Mouse (Mus musculus) thymus, adult 2 months (tissue): Measurements from ENCODE around the gene Gm28308. TPM values are rescaled to one million over a fixed set of nuclear protein-coding genes. Genes with fewer than 3 reads are reported as not detected.

Source experiments
- DNase-seq: peaks from one replicate; pipeline ENCODE4 v3.0.0; 2021
- H3K27ac ChIP-seq: fragments of 200-500 bp; 2 replicates; pipeline ENCODE4 v1.5.1; 2012; ENCODE audit warnings: low read length, control low read depth; ENCODE audit not compliant: control insufficient read depth, insufficient read depth
- H3K27me3 ChIP-seq: fragments of 200-500 bp; 2 replicates; pipeline ENCODE4 v1.6.1; 2012; ENCODE audit warnings: mild to moderate bottlenecking, low read length, moderate library complexity, mixed read lengths; ENCODE audit not compliant: control insufficient read depth, insufficient read depth
- H3K36me3 ChIP-seq: fragments of 200-500 bp; 2 replicates; pipeline ENCODE4 v1.6.1; 2012; ENCODE audit warnings: mild to moderate bottlenecking, low read length, moderate library complexity; ENCODE audit not compliant: control insufficient read depth, insufficient read depth
- H3K4me1 ChIP-seq: fragments of 200-500 bp; replicated peaks from 2 replicates; pipeline ENCODE4 v1.6.1; 2012; ENCODE audit warnings: low read length; ENCODE audit not compliant: control insufficient read depth, insufficient read depth
- H3K4me3 ChIP-seq: fragments of 200-500 bp; 2 replicates; pipeline ENCODE4 v1.5.1; 2012; ENCODE audit warnings: mild to moderate bottlenecking, low read length, control low read depth, moderate library complexity; ENCODE audit not compliant: control insufficient read depth, insufficient read depth
- CTCF ChIP-seq: fragments of 200-500 bp; IDR thresholded peaks from 2 replicates; pipeline ENCODE4 v1.5.1; 2012; ENCODE audit warnings: mild to moderate bottlenecking, control low read depth, low read length, moderate library complexity, borderline replicate concordance; ENCODE audit not compliant: control insufficient read depth, poor library complexity, insufficient read depth; ENCODE audit errors: extremely low read depth
- POLR2A ChIP-seq: fragments of 200-500 bp; IDR thresholded peaks from 2 replicates; pipeline ENCODE4 v1.6.1; 2012; ENCODE audit warnings: mild to moderate bottlenecking, low read length, control low read depth, moderate library complexity; ENCODE audit not compliant: control insufficient read depth, poor library complexity, insufficient read depth; ENCODE audit errors: extremely low read depth
- WGBS: fragments of 180-500 bp; shearing (Covaris S2); methylation state at CpG from one replicate; pipeline ENCODE4 v1.1.7; 2018; 5-methylcytosine and 5-hydroxymethylcytosine counted together
- polyA plus RNA-seq: library from polyadenylated mRNA; depleted of rRNA; stranded (reverse); fragments of >200 nt; gene quantifications from 2 replicates; pipeline ENCODE4 v1.2.3, GENCODE M21; 2012

Gm28308 gene
- polyA plus RNA-seq, 1 experiment, result 0.24 TPM

DNA sequence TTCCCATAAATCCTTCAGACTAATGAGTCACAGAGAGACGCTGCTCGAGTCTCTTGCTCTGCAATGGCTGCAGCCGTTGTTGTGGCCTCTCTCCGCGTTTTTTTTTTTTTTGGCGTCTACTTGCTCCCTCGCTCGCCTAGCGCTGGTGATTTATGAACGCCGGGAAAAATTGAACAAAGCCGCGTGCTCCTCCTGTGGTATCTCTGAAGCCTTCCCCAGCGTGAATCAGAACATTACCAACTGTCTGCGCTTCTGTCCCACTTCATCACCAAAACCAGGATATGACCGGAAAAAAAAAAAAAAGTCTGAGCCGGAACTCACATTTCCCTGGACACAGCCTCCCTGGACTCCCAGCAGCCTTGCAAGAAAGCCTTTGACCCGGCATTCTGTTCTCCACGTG, 27.9 kb downstream of the Gm28308 start:
- TF ChIP-seq CTCF (no peak), POLR2A (no peak)
- no peak overlapping the region for H3K27ac ChIP-seq
- WGBS, result 92% methylated on average over 19 of the region's 19 CpGs
- H3K27me3 ChIP-seq, result no peaks in the 10 kb centered on the region; the same call in 1 of the 2 replicates
- no peak overlapping the region for H3K4me3 ChIP-seq
- no peaks in the 10 kb centered on the region for H3K4me1 ChIP-seq
- DNase-seq, result no peak
- no peaks in the 10 kb centered on the region for H3K36me3 ChIP-seq

DNA sequence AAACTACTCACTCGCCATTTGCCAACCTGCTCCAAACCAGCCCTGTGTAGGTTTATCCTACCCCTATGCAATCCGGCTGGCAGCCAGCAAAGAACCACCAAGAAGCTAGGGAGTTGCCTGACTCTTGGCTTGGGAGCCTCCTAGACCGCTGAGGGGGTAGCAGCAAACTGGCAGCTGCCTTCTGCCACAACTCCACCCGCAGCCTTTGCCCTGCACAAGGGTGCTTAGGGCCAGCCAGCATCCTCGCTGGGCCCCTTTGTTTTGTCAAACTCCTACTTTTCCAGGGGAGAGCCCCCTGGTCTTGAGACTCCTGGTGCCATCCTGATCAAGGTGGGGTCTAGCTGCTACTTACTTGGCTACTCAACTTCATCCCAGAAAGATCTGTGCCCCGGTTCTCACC, 28.5 kb downstream of the Gm28308 start:
- Histone ChIP-seq H3K4me3 (no peak overlapping the region), H3K36me3 (no peaks in the 10 kb centered on the region), H3K27me3 (no peaks in the 10 kb centered on the region), H3K27ac (no peak overlapping the region), H3K4me1 (no peaks in the 10 kb centered on the region)
- TF ChIP-seq CTCF (no peak), POLR2A (no peak)
- DNase-seq, result no peak
- WGBS, result 88% methylated on average over 6 of the region's 6 CpGs

- WGBS, result 94% methylated on average over 10 of the region's 10 CpGs
- Histone ChIP-seq H3K27me3 (no peaks in the 10 kb centered on the region), H3K4me1 (no peaks in the 10 kb centered on the region), H3K36me3 (no peaks in the 10 kb centered on the region), H3K4me3 (no peak overlapping the region), H3K27ac (no peak overlapping the region)
- DNase-seq, result no peak
- no peak for TF ChIP-seq POLR2A
- TF ChIP-seq CTCF, result no peak
Observed at GRCm38 (mm10) chr6:52183311-52184080, 29.6 kb downstream of the Gm28308 start.

- H3K4me1 ChIP-seq, result no peaks in the 10 kb centered on the region
- H3K4me3 ChIP-seq, result no peak overlapping the region
- no peaks in the 10 kb centered on the region for H3K27me3 ChIP-seq
Observed at GRCm38 (mm10) chr6:52182793-52183192, 30.3 kb downstream of the Gm28308 start.

GRCm38 (mm10) chr6:52182030-52182429, 31.1 kb downstream of the Gm28308 start:
- Histone ChIP-seq H3K27me3 (no peaks in the 10 kb centered on the region), H3K4me3 (no peak overlapping the region), H3K4me1 (no peaks in the 10 kb centered on the region), H3K36me3 (no peaks in the 10 kb centered on the region), H3K27ac (no peak overlapping the region)
- 96% methylated on average over 2 of the region's 2 CpGs for WGBS
- TF ChIP-seq CTCF (no peak), POLR2A (no peak)
- DNase-seq, result no peak

More at GRCm38 (mm10) chr6:52182793-52183192, 30.3 kb downstream of the Gm28308 start:
- Histone ChIP-seq H3K27ac (no peak overlapping the region), H3K36me3 (no peaks in the 10 kb centered on the region)
- 97% methylated on average over 1 of the region's 1 CpGs for WGBS
- TF ChIP-seq POLR2A (no peak), CTCF (no peak)
- DNase-seq, result no peak

DNA sequence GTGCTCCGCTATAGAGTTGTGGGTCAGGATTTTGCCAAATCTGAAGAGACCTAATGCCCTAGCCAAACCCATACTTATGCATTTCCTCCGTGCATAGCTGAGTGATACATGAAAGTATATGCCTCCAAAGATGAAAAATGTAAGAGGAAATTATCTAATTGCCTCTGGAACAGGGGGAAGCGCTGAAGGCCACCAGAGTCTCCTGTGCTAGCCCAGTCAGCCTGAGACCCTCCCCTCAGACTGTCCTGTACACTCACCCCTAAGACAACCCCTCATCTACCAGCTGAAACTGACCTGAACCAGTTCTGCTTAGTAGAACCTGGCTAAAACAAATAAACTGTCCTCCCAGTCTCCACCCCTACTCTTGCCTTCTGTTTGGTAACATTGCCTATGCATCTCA, 32.4 kb downstream of the Gm28308 start:
- no peak for DNase-seq
- TF ChIP-seq POLR2A (no peak), CTCF (no peak)
- Histone ChIP-seq H3K4me3 (no peak overlapping the region), H3K27ac (no peak overlapping the region), H3K27me3 (no peaks in the 10 kb centered on the region), H3K4me1 (no peaks in the 10 kb centered on the region), H3K36me3 (no peaks in the 10 kb centered on the region)
- WGBS, result 91% methylated on average over 3 of the region's 3 CpGs

DNA sequence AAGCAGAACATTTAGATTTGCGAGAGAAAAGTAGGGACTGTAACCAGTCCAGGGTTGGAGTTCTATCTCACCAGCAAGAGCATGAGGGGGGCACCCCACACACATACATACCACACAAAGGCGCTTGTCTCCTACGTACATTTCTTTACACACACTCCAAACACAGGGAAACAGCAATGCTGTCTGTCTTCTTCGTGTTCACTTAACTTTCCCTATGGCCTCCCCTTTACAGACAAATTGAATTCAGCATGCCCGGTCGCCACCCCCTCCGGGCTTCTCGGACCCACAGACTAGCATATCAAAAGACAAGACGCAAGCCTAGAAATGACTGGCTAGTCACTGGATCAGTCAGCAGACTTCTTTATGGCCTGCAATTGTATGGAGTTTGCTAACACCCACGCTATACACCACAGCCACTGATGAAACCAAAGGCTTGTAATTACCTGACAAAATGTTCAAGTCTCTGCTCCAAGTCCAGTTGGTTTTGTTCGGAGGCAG, 32.9 kb downstream of the Gm28308 start:
- no peaks in the 10 kb centered on the region for H3K4me1 ChIP-seq
- H3K36me3 ChIP-seq, result no peaks in the 10 kb centered on the region
- TF ChIP-seq CTCF (no peak), POLR2A (no peak)
- H3K27me3 ChIP-seq, result no peaks in the 10 kb centered on the region
- H3K27ac ChIP-seq, result no peak overlapping the region
- DNase-seq, result no peak
- WGBS, result 96% methylated on average over 11 of the region's 11 CpGs
- H3K4me3 ChIP-seq, result no peak overlapping the region
